Mouse (Mus musculus) limb, embryonic 12.5 days (tissue): Measurements from ENCODE around the gene Gm42957. TPM values are rescaled to one million over a fixed set of nuclear protein-coding genes. Genes with fewer than 3 reads are reported as not detected.
"Not testable (repeated sequence)": the region's sequence is repeated elsewhere in the genome, so short reads cannot be mapped to it uniquely, and the experiment has no call there.

Experiments used
- ATAC-seq: fragments of 200-750 bp; cut with Nextera tagmentation; 2 replicates; pipeline ENCODE4 v1.8.0; 2017; ENCODE audit warnings: low read depth, moderate TSS enrichment; ENCODE audit not compliant: insufficient number of reproducible peaks, insufficient read depth, low FRiP score, low TSS enrichment
- H3K27ac ChIP-seq: fragments of 300-500 bp; sonication (generic); 2 replicates; pipeline ENCODE4 v1.5.1; 2016; ENCODE audit warnings: mild to moderate bottlenecking, moderate library complexity
- H3K27me3 ChIP-seq: fragments of 300-500 bp; sonication (generic); 2 replicates; pipeline ENCODE4 v1.6.1; 2016; ENCODE audit warnings: mild to moderate bottlenecking, moderate library complexity
- H3K36me3 ChIP-seq: fragments of 300-500 bp; sonication (generic); 2 replicates; pipeline ENCODE4 v1.6.1; 2016; ENCODE audit warnings: mild to moderate bottlenecking, moderate library complexity
- H3K4me1 ChIP-seq: fragments of 300-500 bp; sonication (generic); replicated peaks from 2 replicates; pipeline ENCODE4 v1.6.1; 2016
- H3K4me2 ChIP-seq: fragments of 300-500 bp; sonication (generic); 2 replicates; pipeline ENCODE4 v1.6.1; 2016; ENCODE audit warnings: mild to moderate bottlenecking, moderate library complexity
- H3K4me3 ChIP-seq: fragments of 300-500 bp; sonication (generic); replicated peaks from 2 replicates; pipeline ENCODE4 v1.5.1; 2016; ENCODE audit warnings: mild to moderate bottlenecking
- H3K9ac ChIP-seq: fragments of 300-500 bp; sonication (generic); replicated peaks from 2 replicates; pipeline ENCODE4 v1.6.1; 2016; ENCODE audit warnings: mild to moderate bottlenecking, moderate library complexity
- H3K9me3 ChIP-seq: fragments of 300-500 bp; sonication (generic); 2 replicates; pipeline ENCODE4 v1.6.1; 2016; ENCODE audit warnings: mild to moderate bottlenecking, moderate library complexity
- WGBS: fragments of 180-500 bp; shearing (Covaris S2); methylation state at CpG from one replicate; pipeline ENCODE4 v1.1.7; 2016; 5-methylcytosine and 5-hydroxymethylcytosine counted together
- polyA plus RNA-seq: library from polyadenylated mRNA; unstranded; fragments of >200 nt; fragmentation: Nextera tagmentation; extraction: Ambion mirVana; gene quantifications from 2 replicates; pipeline ENCODE4 v1.2.1, GENCODE M21; 2016

Gm42957 gene
- polyA plus RNA-seq, 1 experiment from 2014 or later, result 0.06 TPM

DNA sequence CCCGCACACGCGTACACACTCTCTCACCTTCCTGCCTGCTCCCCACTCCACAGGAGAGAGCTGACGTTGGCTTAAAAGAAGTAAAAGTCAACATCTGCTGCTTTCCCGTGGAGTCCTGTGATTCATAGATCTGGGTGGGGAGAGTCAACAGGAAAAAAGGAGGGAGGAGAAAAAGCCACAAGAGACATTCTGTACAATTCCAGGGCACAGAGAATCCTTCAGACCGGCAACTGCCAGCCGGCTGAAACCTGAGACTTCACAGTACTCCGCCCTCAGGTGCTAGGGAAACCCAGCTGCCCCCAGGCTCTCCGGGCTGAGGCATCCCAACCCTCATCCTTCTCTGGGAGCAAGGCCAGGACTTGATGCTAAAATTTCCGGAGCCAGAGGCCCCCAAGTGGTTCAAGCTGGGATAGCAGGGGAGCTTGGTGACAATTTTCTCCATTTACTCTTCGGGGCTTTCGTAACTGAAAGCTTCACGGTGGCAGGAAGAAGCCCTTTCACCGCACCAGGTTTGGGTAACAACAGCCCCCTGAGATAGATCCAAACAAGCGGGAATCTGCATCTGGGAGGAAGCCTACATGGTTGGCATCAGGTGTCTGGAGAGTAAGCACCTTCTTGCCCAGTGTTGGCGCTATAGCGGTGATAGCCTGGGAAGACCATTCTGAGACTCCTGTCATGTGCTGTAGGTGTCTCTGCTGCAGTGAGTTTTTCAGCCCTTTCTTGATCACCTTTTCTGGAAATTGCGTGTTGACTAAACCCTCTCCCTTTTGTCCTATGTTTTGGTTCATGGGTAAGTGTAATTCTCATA lies 28.4 kb downstream of the Gm42957 start:
- peak overlapping the region; percentile 31 for H3K4me3 ChIP-seq
- peak overlapping the region; percentile 31; the same call in 1 of the 2 replicates for H3K9ac ChIP-seq
- H3K27ac ChIP-seq, result peak overlapping the region; percentile 86
- no peaks in the 10 kb centered on the region for H3K27me3 ChIP-seq
- no peaks in the 10 kb centered on the region for H3K36me3 ChIP-seq
- peak; percentile 92 for ATAC-seq
- H3K4me1 ChIP-seq, result peaks cover 12% of the 10 kb centered on the region
- no peaks in the 10 kb centered on the region for H3K9me3 ChIP-seq
- H3K4me2 ChIP-seq, result peak overlapping the region; percentile 59
- 7% methylated on average over 17 of the region's 18 CpGs for WGBS

GRCm38 (mm10) chr3:96665732-96666363 lies 30.6 kb downstream of the Gm42957 start:
- ATAC-seq, H3K9me3 ChIP-seq, H3K9ac ChIP-seq, H3K27ac ChIP-seq, H3K4me3 ChIP-seq, H3K36me3 ChIP-seq, H3K4me2 ChIP-seq, H3K27me3 ChIP-seq: not testable (repeated sequence)
- H3K4me1 ChIP-seq, result peaks cover 20% of the 10 kb centered on the region
- WGBS, result 88% methylated on average over 7 of the region's 7 CpGs

DNA sequence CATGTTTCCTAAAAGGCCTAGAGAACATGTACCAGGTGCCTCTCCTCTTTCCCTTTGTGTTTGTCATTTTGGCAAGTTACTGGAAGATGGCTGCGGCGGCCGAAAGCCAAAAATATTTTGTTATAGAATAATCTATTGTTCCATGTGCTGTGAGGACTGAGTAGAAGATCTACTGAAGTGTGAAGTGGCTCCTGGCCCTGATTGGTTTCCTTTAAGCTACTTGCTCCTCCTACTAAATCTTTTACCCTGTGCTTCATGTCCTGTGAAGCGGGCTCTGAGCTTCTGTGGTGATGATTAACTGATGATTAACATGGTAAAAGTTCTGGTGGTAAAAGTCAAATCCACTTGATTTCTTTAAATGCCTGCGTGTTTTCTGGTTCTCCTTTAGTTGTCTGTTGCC lies 31.6 kb downstream of the Gm42957 start:
- no peaks in the 10 kb centered on the region for H3K9me3 ChIP-seq
- no peak for ATAC-seq
- no peak overlapping the region for H3K4me3 ChIP-seq
- H3K27me3 ChIP-seq, result peaks cover 16% of the 10 kb centered on the region
- no peak overlapping the region for H3K4me2 ChIP-seq
- no peak overlapping the region for H3K9ac ChIP-seq
- no peaks in the 10 kb centered on the region for H3K36me3 ChIP-seq
- 92% methylated on average over 5 of the region's 5 CpGs for WGBS
- H3K4me1 ChIP-seq, result peaks cover 20% of the 10 kb centered on the region
- H3K27ac ChIP-seq, result no peak overlapping the region

- ATAC-seq, result no peak
These were observed 32.0 kb downstream of the Gm42957 start for GRCm38 (mm10) chr3:96667316-96667715.

DNA sequence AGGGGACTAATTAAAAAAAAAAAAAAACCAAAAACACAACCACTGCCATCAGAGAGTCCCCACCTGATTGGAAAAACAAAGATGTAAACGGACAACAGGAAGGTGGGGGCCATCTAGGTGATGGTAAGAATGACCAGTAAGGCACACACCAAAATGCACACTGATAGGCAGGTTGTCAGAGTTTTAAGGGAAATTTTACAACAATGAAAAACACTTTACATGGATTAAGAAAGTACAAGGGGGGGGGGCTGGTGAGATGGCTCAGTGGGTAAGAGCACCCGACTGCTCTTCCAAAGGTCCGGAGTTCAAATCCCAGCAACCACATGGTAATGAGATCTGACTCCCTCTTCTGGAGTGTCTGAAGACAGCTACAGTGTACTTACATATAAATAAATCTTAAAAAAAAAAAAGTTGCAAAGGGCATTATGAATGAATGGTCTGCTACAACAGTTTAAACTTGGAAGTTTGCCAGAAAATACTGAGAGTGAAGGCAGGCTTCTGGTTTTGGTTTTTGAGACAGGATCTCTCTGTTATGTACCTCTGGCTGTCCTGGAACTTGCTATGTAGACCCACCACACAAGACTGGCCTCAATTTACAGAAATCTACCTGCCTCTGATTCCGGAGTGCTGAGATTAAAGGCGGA lies 33.3 kb downstream of the Gm42957 start:
- no peak for ATAC-seq
- peaks cover 16% of the 10 kb centered on the region for H3K27me3 ChIP-seq
- H3K27ac ChIP-seq, result no peak overlapping the region
- no peak overlapping the region for H3K4me2 ChIP-seq
- H3K36me3 ChIP-seq, result no peaks in the 10 kb centered on the region
- WGBS, result 90% methylated on average over 5 of the region's 5 CpGs
- H3K4me3 ChIP-seq, result no peak overlapping the region
- no peak overlapping the region for H3K9ac ChIP-seq
- peaks cover 14% of the 10 kb centered on the region; the same call in 1 of the 2 replicates for H3K4me1 ChIP-seq
- no peaks in the 10 kb centered on the region for H3K9me3 ChIP-seq

More at GRCm38 (mm10) chr3:96667316-96667715, 32.0 kb downstream of the Gm42957 start:
- H3K9me3 ChIP-seq, result no peaks in the 10 kb centered on the region
- peaks cover 20% of the 10 kb centered on the region for H3K4me1 ChIP-seq
- no peaks in the 10 kb centered on the region for H3K36me3 ChIP-seq
- WGBS, result 42% methylated on average over 1 of the region's 1 CpGs
- H3K4me3 ChIP-seq, result no peak overlapping the region
- no peak overlapping the region for H3K27ac ChIP-seq
- no peak overlapping the region for H3K4me2 ChIP-seq
- H3K27me3 ChIP-seq, result peaks cover 16% of the 10 kb centered on the region
- H3K9ac ChIP-seq, result no peak overlapping the region

- Histone ChIP-seq H3K36me3 (no peaks in the 10 kb centered on the region), H3K9ac (no peak within 1 kb of the TSS), H3K4me1 (peaks cover 16% of the 10 kb centered on the region), H3K4me2 (peak within 1 kb of the TSS; percentile 68), H3K4me3 (peak within 1 kb of the TSS; percentile 38), H3K9me3 (no peaks in the 10 kb centered on the region), H3K27me3 (peaks cover 16% of the 10 kb centered on the region), H3K27ac (no peak within 1 kb of the TSS)
- peak; percentile 94 for ATAC-seq
- WGBS, result 6% methylated on average over 35 of the region's 35 CpGs
These were observed 34.6 kb downstream of the Gm42957 start, which contains the start of gene Ankrd35 for GRCm38 (mm10) chr3:96669727-96670468. Gene Ankrd35 (plus strand): TSS chr3:96670131.

GRCm38 (mm10) chr3:96671519-96671918 lies 36.2 kb downstream of the Gm42957 start:
- Histone ChIP-seq H3K9me3 (no peaks in the 10 kb centered on the region), H3K36me3 (no peaks in the 10 kb centered on the region), H3K4me2 (no peak overlapping the region), H3K4me1 (peaks cover 20% of the 10 kb centered on the region), H3K27ac (no peak overlapping the region), H3K9ac (no peak overlapping the region), H3K4me3 (no peak overlapping the region), H3K27me3 (peaks cover 16% of the 10 kb centered on the region)
- no peak for ATAC-seq
- WGBS, result 92% methylated on average over 5 of the region's 5 CpGs

DNA sequence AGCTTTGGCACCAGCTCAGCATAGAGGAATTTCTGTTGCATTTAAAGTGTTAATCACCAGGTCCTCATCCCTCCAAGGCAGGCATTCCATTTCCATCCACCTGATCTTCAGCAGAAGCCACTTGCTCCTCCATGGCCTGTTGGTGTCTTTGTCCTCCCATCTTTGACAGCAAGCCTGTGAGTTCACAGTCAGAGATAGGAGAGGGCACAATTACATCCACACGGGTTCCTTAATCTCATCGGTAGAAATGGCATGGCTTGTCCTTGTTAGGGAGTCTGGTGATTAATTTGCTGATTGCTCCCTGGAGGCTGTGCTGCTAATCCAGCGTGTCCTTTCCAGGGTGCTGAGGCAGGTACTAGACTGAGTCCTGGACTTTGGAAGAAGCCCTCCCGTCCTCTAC lies 38.2 kb downstream of the Gm42957 start:
- no peak for ATAC-seq

DNA sequence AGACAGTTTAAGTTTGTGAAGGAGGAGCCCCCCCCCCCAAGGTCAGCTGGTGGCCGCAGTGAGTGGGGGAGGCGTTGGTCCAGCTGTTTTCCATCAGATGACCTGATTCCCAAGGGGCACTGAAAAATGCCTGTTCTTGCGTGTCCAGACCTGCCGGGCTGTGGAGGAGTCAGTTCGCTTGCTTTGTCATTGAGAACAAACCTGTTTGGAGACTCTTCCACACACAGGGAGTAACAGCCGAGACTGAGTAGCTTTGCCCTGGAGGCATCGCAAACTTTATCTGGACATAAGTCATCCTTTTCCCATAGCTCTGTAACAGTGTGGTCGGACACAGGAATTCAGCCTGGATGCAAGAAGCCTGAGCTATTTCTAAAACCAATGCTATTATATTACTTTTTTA lies 39.2 kb downstream of the Gm42957 start:
- H3K9me3 ChIP-seq, result no peaks in the 10 kb centered on the region
- no peaks in the 10 kb centered on the region for H3K36me3 ChIP-seq
- no peak overlapping the region for H3K9ac ChIP-seq
- H3K27me3 ChIP-seq, result peaks cover 26% of the 10 kb centered on the region
- no peak for ATAC-seq
- H3K4me3 ChIP-seq, result no peak overlapping the region
- H3K4me2 ChIP-seq, result peak overlapping the region; percentile 35
- H3K27ac ChIP-seq, result peak overlapping the region; percentile 75
- 17% methylated on average over 8 of the region's 8 CpGs for WGBS
- peaks cover 20% of the 10 kb centered on the region for H3K4me1 ChIP-seq

More for the DNA sequence above, 38.2 kb downstream of the Gm42957 start:
- H3K9me3 ChIP-seq, result no peaks in the 10 kb centered on the region
- no peak overlapping the region for H3K27ac ChIP-seq
- H3K4me1 ChIP-seq, result peaks cover 20% of the 10 kb centered on the region
- no peak overlapping the region for H3K4me3 ChIP-seq
- H3K9ac ChIP-seq, result no peak overlapping the region
- H3K4me2 ChIP-seq, result no peak overlapping the region
- WGBS, result 66% methylated on average over 4 of the region's 4 CpGs
- peaks cover 16% of the 10 kb centered on the region for H3K27me3 ChIP-seq
- no peaks in the 10 kb centered on the region for H3K36me3 ChIP-seq

DNA sequence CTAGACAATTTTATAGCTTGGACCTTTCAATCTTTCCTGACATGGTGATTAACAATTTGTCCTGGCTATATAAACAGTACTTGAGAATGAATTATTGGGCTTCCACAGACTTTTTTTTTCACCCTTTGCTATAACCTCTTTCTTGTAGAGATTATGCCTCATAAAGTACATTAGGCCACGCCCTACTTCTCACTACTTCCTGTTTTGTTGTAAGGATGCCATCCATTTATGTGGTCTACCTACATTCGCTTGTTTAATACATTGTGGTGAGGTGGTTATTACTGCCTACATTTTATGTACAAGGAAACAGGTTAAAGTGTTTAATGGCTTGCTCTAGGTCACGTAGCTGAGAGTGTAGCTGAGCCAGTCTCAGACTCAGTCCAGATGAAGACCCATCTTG lies 39.9 kb downstream of the Gm42957 start:
- no peak for ATAC-seq

GRCm38 (mm10) chr3:96675690-96676089 lies 40.4 kb downstream of the Gm42957 start:
- Histone ChIP-seq H3K4me3 (no peak overlapping the region), H3K36me3 (no peaks in the 10 kb centered on the region), H3K27ac (no peak overlapping the region), H3K4me1 (peaks cover 14% of the 10 kb centered on the region), H3K27me3 (peaks cover 32% of the 10 kb centered on the region), H3K9me3 (no peaks in the 10 kb centered on the region), H3K9ac (no peak overlapping the region), H3K4me2 (no peak overlapping the region)
- ATAC-seq, result no peak
- 57% methylated on average over 3 of the region's 3 CpGs for WGBS

More for the DNA sequence above, 39.9 kb downstream of the Gm42957 start:
- Histone ChIP-seq H3K36me3 (no peaks in the 10 kb centered on the region), H3K9ac (no peak overlapping the region), H3K27me3 (peaks cover 32% of the 10 kb centered on the region), H3K4me3 (no peak overlapping the region), H3K4me2 (no peak overlapping the region), H3K4me1 (peaks cover 19% of the 10 kb centered on the region), H3K9me3 (no peaks in the 10 kb centered on the region), H3K27ac (no peak overlapping the region)
- 66% methylated on average over 3 of the region's 3 CpGs for WGBS
